Mouse (Mus musculus): ENCODE results near the gene Lrrc58. TPM values are rescaled to one million over a fixed set of nuclear protein-coding genes. Genes with fewer than 3 reads are reported as not detected.

Lrrc58 gene
- 10.3 TPM for polyA plus RNA-seq (2012; fragmentation: generic; extraction: Trizol)
- long read RNA-seq, experiment 1, full-length matches to known transcripts = 6 of 54 reads
- long read RNA-seq, experiment 1, partial matches to known transcripts = 1 of 54 reads
- long read RNA-seq, experiment 1, other reads (novel, unspliced or antisense) = 47 of 54 reads
- long read RNA-seq, experiment 2, full-length matches to known transcripts = 145 of 184 reads
- long read RNA-seq, experiment 2, partial matches to known transcripts = 0 of 184 reads
- long read RNA-seq, experiment 2, other reads (novel, unspliced or antisense) = 39 of 184 reads

GRCm38 (mm10) chr16:37867791-37868505, at the start of gene Lrrc58:
Gene Lrrc58, plus strand, starts transcription at chr16:37868389.
- H3K79me2 ChIP-seq (ENCODE audit: control insufficient read depth, insufficient read depth) = peaks cover 47% of the 10 kb centered on the region
- TF ChIP-seq USF1 (IDR thresholded peaks at IDR 0.05; ENCODE audit: low read depth) (peak; percentile 64), MAX (IDR thresholded peaks at IDR 0.05) (peak; percentile 91), MYOD1 (IDR thresholded peaks at IDR 0.05; ENCODE audit: control insufficient read depth, insufficient read length, low read depth) (no peak), CTCF (IDR thresholded peaks at IDR 0.05; ENCODE audit: control insufficient read depth, insufficient read depth, insufficient read length) (no peak)
- no peaks in the 10 kb centered on the region for H3K27me3 ChIP-seq (ENCODE audit: control insufficient read depth, insufficient read depth, insufficient read length)
- H3ac ChIP-seq (ENCODE audit: control insufficient read depth, insufficient read length, low read depth) = peak within 1 kb of the TSS; percentile 90
- H3K4me3 ChIP-seq (ENCODE audit: insufficient read depth, poor library complexity, severe bottlenecking) = peak within 1 kb of the TSS; percentile 73
- H3K79me3 ChIP-seq (ENCODE audit: low read depth) = peaks cover 40% of the 10 kb centered on the region
- H3K36me3 ChIP-seq (ENCODE audit: control insufficient read depth, insufficient read depth) = peaks cover 15% of the 10 kb centered on the region

GRCm38 (mm10) chr16:37823949-37824348, 44.2 kb upstream of the Lrrc58 start:
- H3K79me2 ChIP-seq (ENCODE audit: control insufficient read depth, insufficient read depth) = no peaks in the 10 kb centered on the region
- H3ac ChIP-seq (ENCODE audit: control insufficient read depth, insufficient read length, low read depth) = no peak overlapping the region
- peaks cover 97% of the 10 kb centered on the region for H3K36me3 ChIP-seq (ENCODE audit: control insufficient read depth, insufficient read depth)
- H3K27me3 ChIP-seq (ENCODE audit: control insufficient read depth, insufficient read depth, insufficient read length) = no peaks in the 10 kb centered on the region
- no peak overlapping the region for H3K4me3 ChIP-seq (ENCODE audit: insufficient read depth, poor library complexity, severe bottlenecking)
- no peaks in the 10 kb centered on the region for H3K79me3 ChIP-seq (ENCODE audit: low read depth)
- no peak for TF ChIP-seq MYOD1 (IDR thresholded peaks at IDR 0.05; ENCODE audit: control insufficient read depth, insufficient read length, low read depth)
- no peak for TF ChIP-seq USF1 (IDR thresholded peaks at IDR 0.05; ENCODE audit: low read depth)
- TF ChIP-seq MYOG (IDR thresholded peaks at IDR 0.05; ENCODE audit: control insufficient read depth, extremely low read depth, insufficient read length) = no peak
- no peak for TF ChIP-seq FOSL1 (IDR thresholded peaks at IDR 0.05; ENCODE audit: insufficient read depth, low read length, poor library complexity, severe bottlenecking)

GRCm38 (mm10) chr16:37824778-37825505, 43.2 kb upstream of the Lrrc58 start:
- Histone ChIP-seq H3K27me3 (ENCODE audit: control insufficient read depth, insufficient read depth, insufficient read length) (no peaks in the 10 kb centered on the region), H3K79me3 (ENCODE audit: low read depth) (no peaks in the 10 kb centered on the region), H3K36me3 (ENCODE audit: control insufficient read depth, insufficient read depth) (peaks cover 98% of the 10 kb centered on the region), H3K79me2 (ENCODE audit: control insufficient read depth, insufficient read depth) (no peaks in the 10 kb centered on the region), H3K4me3 (ENCODE audit: insufficient read depth, poor library complexity, severe bottlenecking) (no peak overlapping the region), H3ac (ENCODE audit: control insufficient read depth, insufficient read length, low read depth) (no peak overlapping the region)
- TF ChIP-seq CEBPB (IDR thresholded peaks at IDR 0.05; ENCODE audit: low read depth) = no peak
- TF ChIP-seq CTCF (IDR thresholded peaks at IDR 0.05; ENCODE audit: control insufficient read depth, insufficient read depth, insufficient read length) = no peak
- TF ChIP-seq USF1 (IDR thresholded peaks at IDR 0.05; ENCODE audit: low read depth) = no peak
- no peak for TF ChIP-seq MAX (IDR thresholded peaks at IDR 0.05)
- TF ChIP-seq FOSL1 (IDR thresholded peaks at IDR 0.05; ENCODE audit: insufficient read depth, low read length, poor library complexity, severe bottlenecking) = no peak
- no peak for TF ChIP-seq MYOG (IDR thresholded peaks at IDR 0.05; ENCODE audit: control insufficient read depth, extremely low read depth, insufficient read length)
- TF ChIP-seq MYOD1 (IDR thresholded peaks at IDR 0.05; ENCODE audit: control insufficient read depth, insufficient read length, low read depth) = no peak

- peaks cover 98% of the 10 kb centered on the region for H3K36me3 ChIP-seq (ENCODE audit: control insufficient read depth, insufficient read depth)
- no peaks in the 10 kb centered on the region for H3K79me3 ChIP-seq (ENCODE audit: low read depth)
- TF ChIP-seq MAX (IDR thresholded peaks at IDR 0.05) = no peak
- TF ChIP-seq CTCF (IDR thresholded peaks at IDR 0.05; ENCODE audit: control insufficient read depth, insufficient read depth, insufficient read length) = no peak
- TF ChIP-seq FOSL1 (IDR thresholded peaks at IDR 0.05; ENCODE audit: insufficient read depth, low read length, poor library complexity, severe bottlenecking) = no peak
- TF ChIP-seq MYOG (IDR thresholded peaks at IDR 0.05; ENCODE audit: control insufficient read depth, extremely low read depth, insufficient read length) = no peak
- no peak for TF ChIP-seq MYOD1 (IDR thresholded peaks at IDR 0.05; ENCODE audit: control insufficient read depth, insufficient read length, low read depth)
- no peak for TF ChIP-seq USF1 (IDR thresholded peaks at IDR 0.05; ENCODE audit: low read depth)
- TF ChIP-seq CEBPB (IDR thresholded peaks at IDR 0.05; ENCODE audit: low read depth) = no peak
- H3K4me3 ChIP-seq (ENCODE audit: insufficient read depth, poor library complexity, severe bottlenecking) = no peak overlapping the region
- no peak overlapping the region for H3ac ChIP-seq (ENCODE audit: control insufficient read depth, insufficient read length, low read depth)
- no peaks in the 10 kb centered on the region for H3K79me2 ChIP-seq (ENCODE audit: control insufficient read depth, insufficient read depth)
- no peaks in the 10 kb centered on the region for H3K27me3 ChIP-seq (ENCODE audit: control insufficient read depth, insufficient read depth, insufficient read length)
Observed at GRCm38 (mm10) chr16:37826286-37826685, 41.9 kb upstream of the Lrrc58 start.

- TF ChIP-seq MYOG (IDR thresholded peaks at IDR 0.05; ENCODE audit: control insufficient read depth, extremely low read depth, insufficient read length) (no peak), MYOD1 (IDR thresholded peaks at IDR 0.05; ENCODE audit: control insufficient read depth, insufficient read length, low read depth) (no peak)
- Histone ChIP-seq H3K27me3 (ENCODE audit: control insufficient read depth, insufficient read depth, insufficient read length) (no peaks in the 10 kb centered on the region), H3K79me3 (ENCODE audit: low read depth) (no peaks in the 10 kb centered on the region), H3K36me3 (ENCODE audit: control insufficient read depth, insufficient read depth) (peaks cover 83% of the 10 kb centered on the region), H3ac (ENCODE audit: control insufficient read depth, insufficient read length, low read depth) (no peak overlapping the region), H3K79me2 (ENCODE audit: control insufficient read depth, insufficient read depth) (no peaks in the 10 kb centered on the region), H3K4me3 (ENCODE audit: insufficient read depth, poor library complexity, severe bottlenecking) (no peak overlapping the region)
Observed at GRCm38 (mm10) chr16:37831041-37831440, 37.1 kb upstream of the Lrrc58 start.

Measured in C2C12 (cell line).